Mouse (Mus musculus): ENCODE measurements around the gene Chpt1.

Chpt1 gene

GRCm38 (mm10) chr10:88404220-88404619 is 99.7 kb downstream of the Chpt1 start:
- peak; percentile 44 for DNase-seq (ENCODE audit: low read depth, low spot score)

- no peak for DNase-seq (ENCODE audit: low read depth, low spot score)
Measured at GRCm38 (mm10) chr10:88403021-88403420, 100.9 kb downstream of the Chpt1 start.
